Mouse (Mus musculus) midbrain, embryonic 12.5 days (tissue): ENCODE measurements around the gene Nlrc5. TPM values are rescaled to one million over a fixed set of nuclear protein-coding genes. Genes with fewer than 3 reads are reported as not detected.
A peak's percentile ranks its signal among the peaks of the same experiment; 100 is the strongest.

Experiments
- ATAC-seq: fragments of 200-750 bp; cut with Nextera tagmentation; 2 replicates; pipeline ENCODE4 v1.8.0; 2017; ENCODE audit warnings: low read depth, moderate TSS enrichment, moderate library complexity; ENCODE audit not compliant: low FRiP score
- H3K27ac ChIP-seq: fragments of 300-500 bp; sonication (generic); replicated peaks from 2 replicates; pipeline ENCODE4 v1.5.1; 2016; ENCODE audit warnings: mild to moderate bottlenecking
- H3K27me3 ChIP-seq: fragments of 300-500 bp; sonication (generic); 2 replicates; pipeline ENCODE4 v1.6.1; 2016; ENCODE audit warnings: mild to moderate bottlenecking
- H3K36me3 ChIP-seq: fragments of 300-500 bp; sonication (generic); 2 replicates; pipeline ENCODE4 v1.6.1; 2016
- H3K4me1 ChIP-seq: fragments of 300-500 bp; sonication (generic); 2 replicates; pipeline ENCODE4 v1.6.1; 2016
- H3K4me2 ChIP-seq: fragments of 300-500 bp; sonication (generic); replicated peaks from 2 replicates; pipeline ENCODE4 v1.6.1; 2016; ENCODE audit warnings: mild to moderate bottlenecking, moderate library complexity
- H3K4me3 ChIP-seq: fragments of 300-500 bp; sonication (generic); 2 replicates; pipeline ENCODE4 v1.5.1; 2016; ENCODE audit warnings: mild to moderate bottlenecking
- H3K9ac ChIP-seq: fragments of 300-500 bp; sonication (generic); replicated peaks from 2 replicates; pipeline ENCODE4 v1.6.1; 2016; ENCODE audit warnings: mild to moderate bottlenecking, moderate library complexity
- H3K9me3 ChIP-seq: fragments of 300-500 bp; sonication (generic); 2 replicates; pipeline ENCODE4 v1.6.1; 2016; ENCODE audit warnings: mild to moderate bottlenecking
- WGBS: fragments of 180-500 bp; shearing (Covaris S2); methylation state at CpG from one replicate; pipeline ENCODE4 v1.1.7; 2016; 5-methylcytosine and 5-hydroxymethylcytosine counted together
- polyA plus RNA-seq: library from polyadenylated mRNA; unstranded; fragments of >200 nt; fragmentation: Nextera tagmentation; extraction: Ambion mirVana; gene quantifications from 2 replicates; pipeline ENCODE4 v1.2.1, GENCODE M21; 2016

The Nlrc5 gene
- polyA plus RNA-seq, 1 experiment from 2014 or later, result 0.09 TPM

DNA sequence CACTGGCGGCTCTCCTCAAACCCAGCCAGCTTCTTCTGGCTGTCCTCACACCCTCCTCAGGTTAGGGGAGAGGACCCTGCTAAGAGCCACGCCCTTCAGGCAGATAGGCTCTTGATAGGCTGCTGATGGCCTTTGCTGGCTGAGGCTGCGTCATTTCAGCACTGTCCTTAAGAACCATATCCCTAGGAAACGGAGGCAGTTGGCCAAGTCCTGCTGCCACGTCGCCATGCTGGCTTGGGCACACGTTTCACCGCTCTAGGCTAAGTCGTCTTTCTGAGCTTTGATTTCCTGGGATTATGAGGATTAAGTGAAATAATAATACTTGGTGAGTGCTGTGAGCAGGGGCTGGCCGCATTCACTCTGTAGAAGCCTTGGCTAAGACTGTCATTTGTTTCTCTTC, 84.2 kb downstream of the Nlrc5 start:
- H3K36me3 ChIP-seq, result no peaks in the 10 kb centered on the region
- no peaks in the 10 kb centered on the region for H3K4me1 ChIP-seq
- 76% methylated on average over 10 of the region's 10 CpGs for WGBS
- H3K27ac ChIP-seq, result no peak overlapping the region
- H3K9me3 ChIP-seq, result no peaks in the 10 kb centered on the region
- H3K4me3 ChIP-seq, result no peak overlapping the region
- no peak for ATAC-seq
- 0 out of 2 replicates have a peak, but pooled peaks cover 7% of the 10 kb centered on the region for H3K27me3 ChIP-seq
- no peak overlapping the region for H3K4me2 ChIP-seq
- H3K9ac ChIP-seq, result no peak overlapping the region

DNA sequence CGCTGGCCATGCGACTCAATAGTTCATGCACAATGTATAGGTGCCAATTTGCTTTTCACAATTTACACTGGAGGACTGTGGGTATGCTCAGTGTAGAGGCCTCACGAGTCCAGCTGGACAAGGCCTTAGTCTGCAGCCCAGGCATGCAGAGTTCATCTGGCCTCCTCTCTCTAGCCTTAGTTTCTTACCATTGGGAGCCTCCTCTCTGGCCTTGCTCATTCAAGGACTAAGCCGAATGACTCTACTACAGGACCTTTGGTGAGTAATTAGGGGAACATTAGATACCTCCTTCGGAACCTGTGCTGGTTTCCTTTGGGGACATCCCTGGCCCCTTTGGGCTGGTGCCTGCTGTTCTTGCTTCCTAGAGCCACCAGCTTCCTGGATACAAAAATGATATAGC, 84.9 kb downstream of the Nlrc5 start:
- H3K27me3 ChIP-seq, result 0 out of 2 replicates have a peak, but pooled peaks cover 7% of the 10 kb centered on the region
- 91% methylated on average over 5 of the region's 5 CpGs for WGBS
- H3K27ac ChIP-seq, result no peak overlapping the region
- no peak overlapping the region for H3K9ac ChIP-seq
- no peaks in the 10 kb centered on the region for H3K36me3 ChIP-seq
- H3K4me1 ChIP-seq, result no peaks in the 10 kb centered on the region
- H3K4me3 ChIP-seq, result no peak overlapping the region
- no peak for ATAC-seq
- H3K4me2 ChIP-seq, result no peak overlapping the region
- H3K9me3 ChIP-seq, result no peaks in the 10 kb centered on the region

DNA sequence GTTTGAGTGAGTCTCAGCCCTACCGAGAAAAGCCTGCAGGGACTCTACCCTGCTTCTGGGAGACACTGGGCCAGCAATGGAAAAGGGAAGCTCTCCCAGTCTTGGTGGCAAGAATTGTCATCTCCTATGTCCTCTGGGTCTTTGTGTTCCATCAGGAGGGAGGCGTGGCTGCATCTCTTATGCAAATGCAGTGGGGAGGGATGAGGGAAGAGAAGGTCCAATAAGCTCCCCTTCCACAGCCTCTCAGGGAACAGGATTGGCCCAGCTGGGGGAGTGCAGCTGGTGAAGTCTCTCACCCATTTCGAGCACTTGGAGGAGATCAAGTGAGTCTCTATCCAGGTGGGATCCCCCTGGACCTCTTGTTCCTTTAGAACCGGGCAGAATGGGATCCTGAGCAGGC, 87.3 kb downstream of the Nlrc5 start:
- H3K4me1 ChIP-seq, result no peaks in the 10 kb centered on the region
- no peak overlapping the region for H3K27ac ChIP-seq
- H3K9ac ChIP-seq, result no peak overlapping the region
- H3K9me3 ChIP-seq, result no peaks in the 10 kb centered on the region
- no peak overlapping the region for H3K4me2 ChIP-seq
- no peak overlapping the region for H3K4me3 ChIP-seq
- 56% methylated on average over 4 of the region's 4 CpGs for WGBS
- no peaks in the 10 kb centered on the region for H3K36me3 ChIP-seq
- no peak for ATAC-seq
- H3K27me3 ChIP-seq, result 0 out of 2 replicates have a peak, but pooled peaks cover 7% of the 10 kb centered on the region

DNA sequence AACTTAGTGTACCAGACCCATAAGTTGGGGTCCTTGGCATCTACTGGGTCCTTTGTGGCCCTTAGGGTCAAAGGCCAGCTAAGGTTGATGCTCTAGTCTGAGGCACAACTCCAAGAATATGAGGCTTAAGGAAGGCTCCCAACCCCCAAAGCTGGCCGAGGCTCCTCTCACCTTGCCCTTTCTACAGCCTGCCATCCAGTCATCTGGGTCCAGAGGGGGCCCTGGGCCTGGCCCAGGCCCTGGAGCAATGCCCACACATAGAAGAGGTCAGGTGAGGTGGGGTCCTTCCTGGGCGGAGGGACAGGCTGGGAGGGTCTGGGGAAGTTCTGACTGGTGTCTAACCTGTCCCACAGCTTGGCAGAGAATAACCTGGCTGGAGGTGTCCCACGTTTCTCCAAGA, 88.3 kb downstream of the Nlrc5 start:
- no peak overlapping the region for H3K9ac ChIP-seq
- H3K9me3 ChIP-seq, result no peaks in the 10 kb centered on the region
- no peak overlapping the region for H3K27ac ChIP-seq
- no peaks in the 10 kb centered on the region for H3K36me3 ChIP-seq
- H3K4me3 ChIP-seq, result no peak overlapping the region
- H3K27me3 ChIP-seq, result 0 out of 2 replicates have a peak, but pooled peaks cover 7% of the 10 kb centered on the region
- H3K4me1 ChIP-seq, result no peaks in the 10 kb centered on the region
- no peak overlapping the region for H3K4me2 ChIP-seq
- no peak for ATAC-seq
- WGBS, result 85% methylated on average over 3 of the region's 3 CpGs

DNA sequence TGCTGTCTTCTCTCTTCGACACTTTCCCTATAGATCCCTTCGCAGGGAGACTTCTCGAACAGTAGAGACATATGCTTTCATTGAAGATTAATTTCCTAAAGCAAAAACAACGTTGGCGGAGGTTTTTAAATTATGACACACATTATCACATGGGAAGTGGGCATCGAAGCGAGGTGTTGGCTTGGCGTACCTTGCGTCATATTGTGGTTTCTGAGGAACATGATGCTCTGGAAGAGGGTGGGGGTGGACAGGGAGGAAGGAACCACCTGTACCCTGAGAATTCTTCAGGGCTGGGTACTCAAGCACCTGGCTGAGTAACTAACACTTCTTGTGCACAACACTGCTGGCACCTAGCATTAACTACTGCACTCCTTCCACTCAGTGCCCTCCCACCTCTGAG, 90.4 kb downstream of the Nlrc5 start:
- no peaks in the 10 kb centered on the region for H3K36me3 ChIP-seq
- peaks cover 15% of the 10 kb centered on the region; the same call in 1 of the 2 replicates for H3K27me3 ChIP-seq
- no peaks in the 10 kb centered on the region for H3K4me1 ChIP-seq
- H3K4me3 ChIP-seq, result no peak overlapping the region
- H3K9ac ChIP-seq, result no peak overlapping the region
- no peak for ATAC-seq
- WGBS, result 91% methylated on average over 9 of the region's 9 CpGs
- H3K4me2 ChIP-seq, result no peak overlapping the region
- H3K27ac ChIP-seq, result no peak overlapping the region
- H3K9me3 ChIP-seq, result no peaks in the 10 kb centered on the region

DNA sequence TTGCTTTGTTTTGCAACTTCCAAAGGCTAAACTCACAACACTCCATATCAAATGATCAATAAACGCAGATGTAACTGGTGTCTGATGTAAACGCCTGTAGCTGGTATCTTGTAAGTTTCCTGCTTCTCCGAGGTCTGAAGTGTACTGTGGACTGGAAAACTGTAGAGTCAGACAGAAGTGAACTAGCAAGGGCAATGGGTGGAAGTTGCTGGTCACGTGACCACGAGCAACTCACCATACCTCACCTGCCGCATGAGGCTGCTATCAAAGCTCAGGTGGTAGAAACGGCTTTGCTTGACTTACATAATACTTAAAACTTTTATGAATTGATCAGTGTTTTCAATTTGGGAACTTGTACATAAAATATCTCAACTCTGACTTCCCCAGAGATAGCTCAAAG, 93.0 kb downstream of the Nlrc5 start:
- peaks cover 36% of the 10 kb centered on the region for H3K27me3 ChIP-seq
- H3K36me3 ChIP-seq, result no peaks in the 10 kb centered on the region
- peaks cover 4% of the 10 kb centered on the region; the same call in 1 of the 2 replicates for H3K4me1 ChIP-seq
- H3K4me2 ChIP-seq, result no peak overlapping the region
- H3K9ac ChIP-seq, result no peak overlapping the region
- no peak overlapping the region for H3K27ac ChIP-seq
- WGBS, result 85% methylated on average over 7 of the region's 7 CpGs
- no peaks in the 10 kb centered on the region for H3K9me3 ChIP-seq
- no peak for ATAC-seq
- no peak overlapping the region for H3K4me3 ChIP-seq

DNA sequence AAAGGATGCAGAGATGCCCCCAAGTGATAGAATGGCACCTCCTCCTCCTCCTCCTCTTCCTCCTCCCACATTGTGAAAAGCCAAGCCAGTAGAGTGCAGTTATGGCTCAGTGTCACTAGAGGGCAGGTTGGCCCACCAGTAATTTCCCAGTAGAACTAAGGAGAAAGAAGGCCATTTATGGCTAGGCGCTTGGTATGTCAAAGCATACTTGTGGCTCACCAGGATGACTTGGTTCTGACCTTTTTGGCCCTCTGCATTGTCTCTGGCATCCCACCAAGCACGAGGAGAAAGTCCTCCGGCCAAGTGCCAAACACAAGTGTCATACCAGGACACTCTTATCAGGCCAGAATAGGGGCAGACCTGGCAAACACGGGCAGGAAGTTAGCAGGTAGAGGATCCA, 94.1 kb downstream of the Nlrc5 start:
- Histone ChIP-seq H3K36me3 (no peaks in the 10 kb centered on the region), H3K27ac (no peak overlapping the region), H3K4me3 (no peak overlapping the region), H3K27me3 (peaks cover 38% of the 10 kb centered on the region), H3K4me2 (no peak overlapping the region), H3K9ac (no peak overlapping the region), H3K9me3 (no peaks in the 10 kb centered on the region), H3K4me1 (peaks cover 9% of the 10 kb centered on the region)
- no peak for ATAC-seq
- 45% methylated on average over 4 of the region's 4 CpGs for whole genome bisulfite sequencing

DNA sequence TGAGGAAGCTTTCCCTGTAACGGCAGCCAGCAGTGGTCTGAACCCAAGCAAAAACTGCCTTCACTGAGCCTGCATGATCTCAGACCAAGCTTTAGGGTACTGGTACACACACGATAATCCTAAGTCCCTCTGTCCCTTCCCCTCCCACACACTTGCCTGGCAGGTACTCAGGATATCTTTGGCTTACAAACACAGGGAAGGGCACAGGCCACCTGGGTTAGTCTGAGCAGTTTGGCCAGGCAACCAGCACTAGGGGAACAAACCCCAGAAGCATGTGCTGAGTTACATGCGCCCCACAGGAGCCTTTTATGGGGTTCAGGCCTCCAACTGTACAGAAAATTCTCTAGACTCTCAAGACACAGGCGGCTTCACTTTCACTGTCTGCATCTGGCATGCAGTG, 95.7 kb downstream of the Nlrc5 start:
- peaks cover 54% of the 10 kb centered on the region for H3K27me3 ChIP-seq
- H3K27ac ChIP-seq, result no peak overlapping the region
- no peak for ATAC-seq
- no peaks in the 10 kb centered on the region for H3K36me3 ChIP-seq
- H3K9me3 ChIP-seq, result no peaks in the 10 kb centered on the region
- H3K9ac ChIP-seq, result no peak overlapping the region
- H3K4me2 ChIP-seq, result no peak overlapping the region
- peaks cover 25% of the 10 kb centered on the region for H3K4me1 ChIP-seq
- H3K4me3 ChIP-seq, result no peak overlapping the region
- 65% methylated on average over 4 of the region's 4 CpGs for WGBS

DNA sequence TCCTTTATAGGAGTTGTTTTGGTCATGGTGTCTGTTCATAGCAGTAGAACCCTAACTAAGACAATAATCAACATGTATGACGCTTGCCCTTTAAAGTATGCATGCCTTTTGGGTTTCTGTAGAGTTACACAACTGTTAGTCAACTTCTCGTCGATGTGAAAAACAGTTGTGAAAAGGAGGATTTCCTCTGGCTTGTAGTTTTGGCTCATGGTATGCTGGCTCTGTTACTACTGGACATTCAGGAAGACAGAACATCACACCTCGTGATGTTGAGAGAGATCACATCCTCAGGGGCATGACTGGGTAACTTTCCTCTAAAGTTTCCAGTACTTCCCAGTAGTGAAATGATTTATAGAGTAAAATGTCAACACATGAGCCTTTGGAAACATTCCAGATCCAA, 96.5 kb downstream of the Nlrc5 start:
- H3K9me3 ChIP-seq, result no peaks in the 10 kb centered on the region
- H3K4me3 ChIP-seq, result no peak overlapping the region
- ATAC-seq, result no peak
- 89% methylated on average over 4 of the region's 4 CpGs for WGBS
- H3K9ac ChIP-seq, result no peak overlapping the region
- H3K4me1 ChIP-seq, result peaks cover 28% of the 10 kb centered on the region
- no peaks in the 10 kb centered on the region for H3K36me3 ChIP-seq
- H3K27ac ChIP-seq, result no peak overlapping the region
- no peak overlapping the region for H3K4me2 ChIP-seq
- H3K27me3 ChIP-seq, result peaks cover 61% of the 10 kb centered on the region

DNA sequence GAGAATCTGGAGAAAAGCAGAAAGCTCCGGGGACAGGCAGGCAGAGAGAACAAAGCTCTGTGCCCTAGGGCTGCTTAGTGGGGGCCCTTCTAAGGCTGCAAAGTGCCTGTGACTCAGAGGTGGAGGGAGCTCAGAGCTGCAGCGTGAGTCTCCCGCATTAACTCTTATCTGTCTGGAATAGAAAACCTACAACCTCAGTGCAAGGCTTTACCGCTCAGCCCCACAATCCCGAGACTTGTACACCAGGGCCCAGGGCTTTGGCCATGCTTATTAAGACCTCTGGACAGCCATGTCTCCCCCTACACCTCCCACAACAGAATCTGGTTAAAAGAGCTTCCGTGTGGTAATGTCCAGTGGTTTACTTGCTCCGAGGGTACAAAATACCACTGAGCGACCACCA, 97.8 kb downstream of the Nlrc5 start:
- 0 out of 2 replicates have a peak, but pooled peaks have one; percentile 14 for ATAC-seq
- H3K27me3 ChIP-seq, result peaks cover 73% of the 10 kb centered on the region
- H3K4me3 ChIP-seq, result peak overlapping the region; percentile 66
- peak overlapping the region; percentile 25; the same call in 1 of the 2 replicates for H3K27ac ChIP-seq
- H3K4me1 ChIP-seq, result peaks cover 28% of the 10 kb centered on the region
- WGBS, result under 1% methylated on average over 8 of the region's 8 CpGs
- H3K9ac ChIP-seq, result peak overlapping the region; percentile 74; the same call in 1 of the 2 replicates
- H3K36me3 ChIP-seq, result no peaks in the 10 kb centered on the region
- H3K4me2 ChIP-seq, result peak overlapping the region; percentile 95
- H3K9me3 ChIP-seq, result no peaks in the 10 kb centered on the region

DNA sequence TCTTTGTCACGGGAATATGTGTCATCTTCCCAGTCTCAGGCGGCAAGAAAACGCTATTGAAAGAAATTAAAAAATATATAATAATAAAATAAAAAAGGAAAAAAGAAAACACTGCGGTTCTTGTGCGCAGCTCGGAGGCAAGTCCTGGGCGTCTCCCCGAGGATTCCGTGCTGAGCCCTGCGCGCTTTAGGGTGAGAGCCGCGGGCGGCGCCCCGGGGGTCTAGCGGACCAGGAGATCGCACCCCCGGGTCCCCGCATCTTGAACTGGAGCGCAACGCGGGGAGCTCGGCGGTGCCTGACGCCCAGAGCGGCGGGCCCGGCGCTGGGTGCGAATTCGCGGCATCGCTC, 98.3 kb downstream of the Nlrc5 start:
- H3K27ac ChIP-seq, result 0 out of 2 replicates have a peak overlapping the region, but pooled peaks have one; percentile 20
- H3K27me3 ChIP-seq, result peaks cover 78% of the 10 kb centered on the region
- H3K9ac ChIP-seq, result peak overlapping the region; percentile 74
- 0 out of 2 replicates have a peak, but pooled peaks have one; percentile 10 for ATAC-seq
- no peaks in the 10 kb centered on the region for H3K9me3 ChIP-seq
- no peaks in the 10 kb centered on the region for H3K36me3 ChIP-seq
- H3K4me2 ChIP-seq, result peak overlapping the region; percentile 95
- H3K4me3 ChIP-seq, result peak overlapping the region; percentile 66
- WGBS, result 1% methylated on average over 31 of the region's 34 CpGs
- H3K4me1 ChIP-seq, result peaks cover 28% of the 10 kb centered on the region

DNA sequence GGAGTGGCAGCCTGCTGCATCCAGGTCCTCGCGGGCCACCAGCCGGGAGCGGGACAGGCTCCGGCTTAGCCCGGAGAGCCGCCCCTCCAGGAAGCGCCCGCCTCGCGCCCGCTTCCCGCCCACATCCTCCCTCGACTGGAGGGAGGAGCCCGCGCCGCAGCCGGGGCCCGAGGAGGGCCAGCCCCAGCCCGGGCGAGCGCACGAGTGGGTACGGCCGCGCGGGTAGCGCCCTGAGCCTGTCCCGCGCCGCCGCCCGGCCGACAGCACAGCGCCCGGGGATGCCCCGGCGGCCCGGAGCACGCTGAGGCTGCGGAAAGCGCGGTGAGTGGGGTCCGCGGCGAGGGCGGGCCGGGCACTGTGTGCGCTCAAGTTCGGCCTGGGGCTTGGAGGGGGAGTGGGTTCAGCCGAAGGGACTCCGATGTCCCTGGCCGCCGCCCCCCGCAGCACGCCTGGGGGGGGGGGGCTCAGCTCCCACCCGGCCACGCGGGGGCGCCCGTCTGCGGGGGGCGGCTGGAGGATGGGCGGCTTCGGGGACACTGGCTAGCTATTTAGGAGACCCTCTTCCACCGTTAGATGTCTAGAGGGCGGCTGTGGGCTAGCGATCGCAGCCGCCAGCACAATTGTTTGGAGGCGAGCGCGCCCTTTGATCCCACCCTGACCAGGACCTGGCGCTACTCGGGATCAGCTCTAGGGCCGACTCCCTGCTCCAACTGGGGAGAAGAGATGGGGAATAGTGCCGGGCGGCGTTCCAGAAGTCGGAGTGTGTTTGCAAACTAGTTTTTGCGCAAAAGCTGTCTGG, 98.9 kb downstream of the Nlrc5 start, which contains the start of gene Cpne2:
TSS of gene Cpne2 (plus strand) at position 118 of the 799 bp plus-strand sequence.
- Histone ChIP-seq H3K27ac (peak within 1 kb of the TSS; percentile 25; the same call in 1 of the 2 replicates), H3K4me2 (peak within 1 kb of the TSS; percentile 95), H3K27me3 (peaks cover 80% of the 10 kb centered on the region), H3K9me3 (no peaks in the 10 kb centered on the region), H3K9ac (peak within 1 kb of the TSS; percentile 74), H3K4me3 (peak within 1 kb of the TSS; percentile 66), H3K4me1 (peaks cover 28% of the 10 kb centered on the region), H3K36me3 (no peaks in the 10 kb centered on the region)
- WGBS, result under 1% methylated on average over 65 of the region's 81 CpGs
- peak; percentile 82 for ATAC-seq
